Mouse (Mus musculus) v-Abl transformed pro-B cells (cell line): ENCODE data around the gene Mfsd4b1.

ENCODE experiments used
- in situ Hi-C, 2 experiments: fragments of 400-800 bp; cut with MboI; formaldehyde crosslinking; loops; one replicate each; pipeline ENCODE4 v1.15.1; 2025; ENCODE audit not compliant: unreplicated experiment in 2 of 2

Gene Mfsd4b1

GRCm38 (mm10) chr10:40024554-40025428 is at the start of gene Mfsd4b1:
TSS of gene Mfsd4b1 (minus strand) at chr10:40025268.
- in situ Hi-C loops = no loop called here

- in situ Hi-C loops = loop anchor here (25.0 kb wide), 3 partner anchors 264 to 1214 kb away; partner anchors contain the start of genes Ccn6 (in 1 of the 2) and Cdk19 (in 1 of the 2)
Measured at GRCm38 (mm10) chr10:40073608-40074007, 48.5 kb upstream of the Mfsd4b1 start.

- in situ Hi-C loops = loop anchor here (25.0 kb wide), 3 partner anchors 267 to 1217 kb away; partner anchors contain the start of genes Ccn6 (in 1 of the 2) and Cdk19 (in 1 of the 2)
Measured at GRCm38 (mm10) chr10:40070684-40071083, 45.6 kb upstream of the Mfsd4b1 start.

- in situ Hi-C loops = loop anchor here (25.0 kb wide), 3 partner anchors 268 to 1218 kb away; partner anchors contain the start of genes Ccn6 (in 1 of the 2) and Cdk19 (in 1 of the 2)
Measured at GRCm38 (mm10) chr10:40069270-40069669, 44.2 kb upstream of the Mfsd4b1 start.

- in situ Hi-C loops = loop anchor here (25.0 kb wide), 3 partner anchors 269 to 1219 kb away; partner anchors contain the start of genes Ccn6 (in 1 of the 2) and Cdk19 (in 1 of the 2)
Measured at GRCm38 (mm10) chr10:40068595-40068994, 43.5 kb upstream of the Mfsd4b1 start.

GRCm38 (mm10) chr10:40067529-40067928 is 42.5 kb upstream of the Mfsd4b1 start:
- in situ Hi-C loops = loop anchor here (25.0 kb wide), 3 partner anchors 270 to 1220 kb away; partner anchors contain the start of genes Ccn6 (in 1 of the 2) and Cdk19 (in 1 of the 2)

- in situ Hi-C loops = loop anchor here (25.0 kb wide), 3 partner anchors 270 to 1220 kb away; partner anchors contain the start of genes Ccn6 (in 1 of the 2) and Cdk19 (in 1 of the 2)
Measured at GRCm38 (mm10) chr10:40067071-40067470, 42.0 kb upstream of the Mfsd4b1 start.

GRCm38 (mm10) chr10:40065357-40065756 is 40.3 kb upstream of the Mfsd4b1 start:
- in situ Hi-C loops = loop anchor here (25.0 kb wide), 3 partner anchors 272 to 1222 kb away; partner anchors contain the start of genes Ccn6 (in 1 of the 2) and Cdk19 (in 1 of the 2)

GRCm38 (mm10) chr10:40063291-40063890 is 38.3 kb upstream of the Mfsd4b1 start:
- in situ Hi-C loops = loop anchor here (25.0 kb wide), 3 partner anchors 274 to 1224 kb away; partner anchors contain the start of genes Ccn6 (in 1 of the 2) and Cdk19 (in 1 of the 2)

GRCm38 (mm10) chr10:40062812-40063211 is 37.7 kb upstream of the Mfsd4b1 start:
- in situ Hi-C loops = loop anchor here (25.0 kb wide), 3 partner anchors 274 to 1224 kb away; partner anchors contain the start of genes Ccn6 (in 1 of the 2) and Cdk19 (in 1 of the 2)

GRCm38 (mm10) chr10:40061926-40062325 is 36.9 kb upstream of the Mfsd4b1 start:
- in situ Hi-C loops = loop anchor here (25.0 kb wide), 3 partner anchors 275 to 1225 kb away; partner anchors contain the start of genes Ccn6 (in 1 of the 2) and Cdk19 (in 1 of the 2)

- in situ Hi-C loops = loop anchor here (5.0 to 25.0 kb wide), 5 partner anchors 154 to 1229 kb away; partner anchors contain the start of genes Ccn6 (in 1 of the 2) and Cdk19 (in 1 of the 2)
Measured at GRCm38 (mm10) chr10:40058786-40059120, 33.7 kb upstream of the Mfsd4b1 start.

GRCm38 (mm10) chr10:40058062-40058785 is 33.2 kb upstream of the Mfsd4b1 start:
- in situ Hi-C loops = loop anchor here (5.0 to 25.0 kb wide), 5 partner anchors 154 to 1229 kb away; partner anchors contain the start of genes Ccn6 (in 1 of the 2) and Cdk19 (in 1 of the 2)

- in situ Hi-C loops = loop anchor here (5.0 to 25.0 kb wide), 5 partner anchors 155 to 1230 kb away; partner anchors contain the start of genes Ccn6 (in 1 of the 2) and Cdk19 (in 1 of the 2)
Measured at GRCm38 (mm10) chr10:40057615-40058014, 32.5 kb upstream of the Mfsd4b1 start.

- in situ Hi-C loops = loop anchor here (5.0 to 25.0 kb wide), 6 partner anchors 158 to 1233 kb away; partner anchors contain the start of genes Ccn6 (in 1 of the 2) and Cdk19 (in 1 of the 2)
Measured at GRCm38 (mm10) chr10:40054455-40054854, 29.4 kb upstream of the Mfsd4b1 start.

- in situ Hi-C loops = loop anchor here (5.0 to 25.0 kb wide), 6 partner anchors 158 to 1233 kb away; partner anchors contain the start of genes Ccn6 (in 1 of the 2) and Cdk19 (in 1 of the 2)
Measured at GRCm38 (mm10) chr10:40053896-40054295, 28.8 kb upstream of the Mfsd4b1 start.

GRCm38 (mm10) chr10:40053257-40053895 is 28.3 kb upstream of the Mfsd4b1 start:
- in situ Hi-C loops = loop anchor here (5.0 to 25.0 kb wide), 6 partner anchors 159 to 1234 kb away; partner anchors contain the start of genes Ccn6 (in 1 of the 2) and Cdk19 (in 1 of the 2)

GRCm38 (mm10) chr10:40051997-40052396 is 26.9 kb upstream of the Mfsd4b1 start:
- in situ Hi-C loops = loop anchor here (5.0 to 25.0 kb wide), 6 partner anchors 160 to 1235 kb away; partner anchors contain the start of genes Ccn6 (in 1 of the 2) and Cdk19 (in 1 of the 2)
